Mouse (Mus musculus) lung, embryonic 14.5 days (tissue): ENCODE data around the gene Rpl22. TPM values are rescaled to one million over a fixed set of nuclear protein-coding genes. Genes with fewer than 3 reads are reported as not detected.

Experiments used
- ATAC-seq: fragments of 200-750 bp; cut with Nextera tagmentation; 2 replicates; pipeline ENCODE4 v1.8.0; 2017; ENCODE audit warnings: mild to moderate bottlenecking, moderate TSS enrichment, moderate library complexity; ENCODE audit not compliant: insufficient read depth
- DNase-seq: peaks from one replicate; pipeline ENCODE4 v3.0.0-alpha.2; 2015
- H3K27ac ChIP-seq: fragments of 300-500 bp; sonication (generic); 2 replicates; pipeline ENCODE4 v1.5.1; 2014; ENCODE audit warnings: low read depth, mild to moderate bottlenecking, moderate library complexity
- H3K27me3 ChIP-seq: fragments of 300-500 bp; sonication (generic); 2 replicates; pipeline ENCODE4 v1.6.1; 2014; ENCODE audit warnings: low read length, control low read depth; ENCODE audit not compliant: insufficient read depth
- H3K36me3 ChIP-seq: fragments of 300-500 bp; sonication (generic); 2 replicates; pipeline ENCODE4 v1.6.1; 2014; ENCODE audit warnings: control low read depth; ENCODE audit not compliant: insufficient read depth
- H3K4me1 ChIP-seq: fragments of 300-500 bp; sonication (generic); 2 replicates; pipeline ENCODE4 v1.6.1; 2014; ENCODE audit warnings: antibody characterized with exemption, control low read depth; ENCODE audit not compliant: insufficient read depth
- H3K4me2 ChIP-seq: fragments of 300-500 bp; sonication (generic); 2 replicates; pipeline ENCODE4 v1.6.1; 2014; ENCODE audit warnings: mild to moderate bottlenecking
- H3K4me3 ChIP-seq: fragments of 300-500 bp; sonication (generic); 2 replicates; pipeline ENCODE4 v1.5.1; 2014; ENCODE audit warnings: low read depth, low read length
- H3K9ac ChIP-seq: fragments of 300-500 bp; sonication (generic); 2 replicates; pipeline ENCODE4 v1.6.1; 2014
- H3K9me3 ChIP-seq: fragments of 300-500 bp; sonication (generic); 2 replicates; pipeline ENCODE4 v1.6.1; 2016; ENCODE audit warnings: low read depth, low read length, control low read depth
- CTCF ChIP-seq: IDR thresholded peaks from 2 replicates; pipeline ENCODE4 v1.5.1; 2016; ENCODE audit warnings: antibody characterized with exemption, low read depth
- WGBS: fragments of 180-500 bp; shearing (Covaris S2); extraction: QIAGEN DNeasy Blood & Tissue Kit; methylation state at CpG from one replicate; pipeline ENCODE4 v1.1.7; 2014; 5-methylcytosine and 5-hydroxymethylcytosine counted together
- polyA plus RNA-seq: library from polyadenylated mRNA; unstranded; fragments of >200 nt; fragmentation: Nextera tagmentation; extraction: Ambion mirVana; gene quantifications from 2 replicates; pipeline ENCODE4 v1.2.1, GENCODE M21; 2014

Gene Rpl22
- polyA plus RNA-seq, 1 experiment from 2014 or later = 428 TPM

- no peak for TF ChIP-seq CTCF
- H3K36me3 ChIP-seq = no peaks in the 10 kb centered on the region
- no peak overlapping the region for H3K4me2 ChIP-seq
- no peaks in the 10 kb centered on the region; the same call in 1 of the 2 replicates for H3K4me1 ChIP-seq
- no peak for DNase-seq
- no peak for ATAC-seq
- H3K27me3 ChIP-seq = peaks cover 62% of the 10 kb centered on the region
- H3K4me3 ChIP-seq = no peak overlapping the region
- H3K9me3 ChIP-seq = no peaks in the 10 kb centered on the region
- 30% methylated on average over 11 of the region's 11 CpGs for WGBS
- no peak overlapping the region for H3K9ac ChIP-seq
- no peak overlapping the region for H3K27ac ChIP-seq
Observed at GRCm38 (mm10) chr4:152290991-152291390, 34.6 kb upstream of the Rpl22 start.

GRCm38 (mm10) chr4:152291562-152291961 is 34.0 kb upstream of the Rpl22 start, which contains the start of gene Hes3:
Hes3 (minus strand) TSS chr4:152291662.
- H3K4me3 ChIP-seq = peak within 1 kb of the TSS; percentile 19
- H3K27me3 ChIP-seq = peaks cover 57% of the 10 kb centered on the region
- no peak for ATAC-seq
- no peaks in the 10 kb centered on the region for H3K36me3 ChIP-seq
- no peak within 1 kb of the TSS for H3K27ac ChIP-seq
- H3K9ac ChIP-seq = no peak within 1 kb of the TSS
- H3K9me3 ChIP-seq = no peaks in the 10 kb centered on the region
- no peaks in the 10 kb centered on the region; the same call in 1 of the 2 replicates for H3K4me1 ChIP-seq
- 37% methylated on average over 6 of the region's 6 CpGs for WGBS
- H3K4me2 ChIP-seq = peak within 1 kb of the TSS; percentile 35; the same call in 1 of the 2 replicates
- no peak for DNase-seq
- no peak for TF ChIP-seq CTCF

GRCm38 (mm10) chr4:152292102-152292765 is 33.3 kb upstream of the Rpl22 start:
- Histone ChIP-seq H3K4me3 (no peak overlapping the region), H3K4me2 (no peak overlapping the region), H3K36me3 (no peaks in the 10 kb centered on the region), H3K9ac (no peak overlapping the region), H3K9me3 (no peaks in the 10 kb centered on the region), H3K27ac (no peak overlapping the region), H3K4me1 (no peaks in the 10 kb centered on the region; the same call in 1 of the 2 replicates), H3K27me3 (peaks cover 50% of the 10 kb centered on the region)
- no peak for ATAC-seq
- TF ChIP-seq CTCF = no peak
- WGBS = 16% methylated on average over 12 of the region's 12 CpGs
- DNase-seq = no peak

GRCm38 (mm10) chr4:152294188-152294929 is 31.2 kb upstream of the Rpl22 start:
- peaks cover 36% of the 10 kb centered on the region for H3K27me3 ChIP-seq
- peaks cover 8% of the 10 kb centered on the region for H3K4me1 ChIP-seq
- WGBS = 43% methylated on average over 10 of the region's 10 CpGs
- H3K4me2 ChIP-seq = no peak overlapping the region
- no peaks in the 10 kb centered on the region; the same call in 1 of the 2 replicates for H3K36me3 ChIP-seq
- no peak overlapping the region for H3K9ac ChIP-seq
- DNase-seq = peak; percentile 47
- H3K4me3 ChIP-seq = no peak overlapping the region
- ATAC-seq = no peak
- peak; percentile 45; the same call in 1 of the 2 replicates for TF ChIP-seq CTCF
- H3K27ac ChIP-seq = no peak overlapping the region
- H3K9me3 ChIP-seq = no peaks in the 10 kb centered on the region

GRCm38 (mm10) chr4:152295916-152296315 is 29.6 kb upstream of the Rpl22 start:
- Histone ChIP-seq H3K9ac (no peak overlapping the region), H3K9me3 (no peaks in the 10 kb centered on the region), H3K4me1 (peaks cover 8% of the 10 kb centered on the region), H3K27me3 (peaks cover 20% of the 10 kb centered on the region), H3K4me3 (no peak overlapping the region), H3K4me2 (peak overlapping the region; percentile 8; the same call in 1 of the 2 replicates), H3K27ac (peak overlapping the region; percentile 21; the same call in 1 of the 2 replicates), H3K36me3 (peaks cover 14% of the 10 kb centered on the region; the same call in 1 of the 2 replicates)
- WGBS = 18% methylated on average over 4 of the region's 4 CpGs
- ATAC-seq = no peak
- DNase-seq = peak; percentile 63
- no peak for TF ChIP-seq CTCF

DNA sequence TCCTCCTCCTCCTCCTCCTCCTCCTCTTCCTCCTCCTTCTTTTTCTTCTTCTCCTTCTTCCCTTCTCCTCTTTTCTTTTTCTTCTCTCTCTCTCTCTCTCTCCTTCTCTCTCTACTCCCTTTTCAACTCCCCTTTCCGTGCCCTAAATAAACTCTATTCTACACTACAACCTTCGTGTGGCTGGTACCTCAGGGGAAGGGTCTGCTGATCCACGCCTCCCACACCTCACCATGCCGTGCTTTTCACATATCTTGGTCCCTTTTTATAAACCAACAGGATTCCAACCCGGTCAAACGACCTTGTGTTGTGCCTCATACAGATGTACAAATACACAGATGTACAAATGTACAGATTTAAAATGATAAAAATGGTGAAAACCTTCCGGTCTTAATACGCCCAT is 29.2 kb upstream of the Rpl22 start:
- 9% methylated on average over 8 of the region's 8 CpGs for WGBS
- Histone ChIP-seq H3K4me2 (peak overlapping the region; percentile 73), H3K27me3 (peaks cover 16% of the 10 kb centered on the region), H3K27ac (no peak overlapping the region), H3K36me3 (peaks cover 19% of the 10 kb centered on the region; the same call in 1 of the 2 replicates), H3K4me3 (peak overlapping the region; percentile 95), H3K9me3 (no peaks in the 10 kb centered on the region), H3K4me1 (peaks cover 8% of the 10 kb centered on the region), H3K9ac (peak overlapping the region; percentile 49; the same call in 1 of the 2 replicates)
- TF ChIP-seq CTCF = no peak
- ATAC-seq (no peak), DNase-seq (no peak)
